Mouse (Mus musculus) heart, adult 18-20 months (tissue): ENCODE measurements around the gene Agap2. TPM values are rescaled to one million over a fixed set of nuclear protein-coding genes. Genes with fewer than 3 reads are reported as not detected.

Experiments
- DNase-seq, 2 experiments: peaks; one replicate each; pipeline ENCODE4 v3.0.0; 2021 to 2022; ENCODE audit warnings: mixed read lengths in 1 of 2
- long read RNA-seq, 2 experiments: library from polyadenylated mRNA; stranded (forward); transcript quantifications; one replicate each; pipeline ENCODE4 v2.0.0; 2021
- total RNA-seq, 2 experiments: library from RNA; stranded (reverse); gene quantifications; 2 replicates each; pipeline ENCODE4 v1.2.3; 2021

The Agap2 gene
- total RNA-seq, result 1 to 10 TPM; 4.2 to 6.1 TPM
- long read RNA-seq, experiment 1, result 0 reads
- long read RNA-seq, experiment 2, result 0 reads

GRCm38 (mm10) chr10:127075080-127075479 is at the start of gene Agap2:
Gene Agap2, plus strand, starts transcription at chr10:127075284.
- DNase-seq, result no peak

GRCm38 (mm10) chr10:127030336-127031296 is 44.5 kb upstream of the Agap2 start, which contains the start of gene Tsfm:
Gene Tsfm, minus strand, starts transcription at chr10:127030840.
- peak; percentile 93 to 97 for DNase-seq

GRCm38 (mm10) chr10:127033301-127033741 is 41.8 kb upstream of the Agap2 start:
- DNase-seq, result no peak

GRCm38 (mm10) chr10:127036273-127036672 is 38.8 kb upstream of the Agap2 start:
- DNase-seq, result no peak

GRCm38 (mm10) chr10:127037641-127038040 is 37.4 kb upstream of the Agap2 start:
- DNase-seq, result no peak

- DNase-seq, result no peak
Measured at GRCm38 (mm10) chr10:127040569-127041214, 34.4 kb upstream of the Agap2 start.

- DNase-seq, result peak in 1 of 2 experiments; percentile 29
Measured at GRCm38 (mm10) chr10:127041274-127041766, 33.8 kb upstream of the Agap2 start, which contains the start of the genes Mettl1 and Eef1akmt3. Gene Mettl1, plus strand, starts transcription at chr10:127041414. Gene Eef1akmt3, minus strand, starts transcription at chr10:127041513.

GRCm38 (mm10) chr10:127041774-127042338 is 33.2 kb upstream of the Agap2 start:
- peak; percentile 88 to 94 for DNase-seq

- no peak for DNase-seq
Measured at GRCm38 (mm10) chr10:127042468-127043115, 32.5 kb upstream of the Agap2 start.

- no peak for DNase-seq
Measured at GRCm38 (mm10) chr10:127043187-127043586, 31.9 kb upstream of the Agap2 start.

- DNase-seq, result no peak
Measured at GRCm38 (mm10) chr10:127047954-127048353, 27.1 kb upstream of the Agap2 start, which contains the start of gene Cyp27b1. Gene Cyp27b1, plus strand, starts transcription at chr10:127048250.

GRCm38 (mm10) chr10:127048608-127049394 is 26.3 kb upstream of the Agap2 start:
- DNase-seq, result no peak

GRCm38 (mm10) chr10:127049395-127050118 is 25.5 kb upstream of the Agap2 start:
- DNase-seq, result no peak

- no peak for DNase-seq
Measured at GRCm38 (mm10) chr10:127050119-127050474, 25.0 kb upstream of the Agap2 start.

- no peak for DNase-seq
Measured at GRCm38 (mm10) chr10:127054646-127055045, 20.4 kb upstream of the Agap2 start.

GRCm38 (mm10) chr10:127055406-127055805 is 19.7 kb upstream of the Agap2 start:
- no peak for DNase-seq

- DNase-seq, result no peak
Measured at GRCm38 (mm10) chr10:127056490-127056889, 18.6 kb upstream of the Agap2 start.

- peak; percentile 75 to 84 for DNase-seq
Measured at GRCm38 (mm10) chr10:127058161-127058560, 16.9 kb upstream of the Agap2 start.

GRCm38 (mm10) chr10:127058708-127059107 is 16.4 kb upstream of the Agap2 start:
- no peak for DNase-seq
